Mouse (Mus musculus): ENCODE data around the gene Ifit1bl2. TPM values are rescaled to one million over a fixed set of nuclear protein-coding genes. Genes with fewer than 3 reads are reported as not detected.

Ifit1bl2 gene
- polyA plus RNA-seq (2016; fragmentation: Nextera tagmentation; extraction: Ambion mirVana) = 0.27 TPM in 1 of 2 replicates, not detected in the other

DNA sequence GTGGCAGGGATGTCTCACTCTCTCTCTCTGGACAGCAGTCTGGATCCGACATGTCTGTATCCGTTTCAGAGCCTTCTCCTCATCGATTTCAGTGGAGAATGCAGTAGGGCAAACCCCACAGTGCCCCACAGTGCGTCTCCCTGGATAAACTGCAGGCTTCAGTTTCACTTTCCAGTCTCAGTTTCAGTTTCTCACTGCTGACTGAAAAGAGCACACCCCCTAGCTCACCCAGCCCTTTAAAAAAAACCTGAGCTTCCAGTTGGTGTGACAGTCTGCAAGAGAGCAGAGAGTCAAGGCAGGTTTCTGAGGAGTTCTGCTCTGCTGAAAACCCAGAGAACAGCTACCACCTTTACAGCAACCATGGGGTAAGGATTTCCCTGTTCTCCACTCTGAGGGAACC, at the start of gene Ifit1bl2, which contains the start of gene Ifit1:
Gene Ifit1bl2 (minus strand): TSS at position 121 of the 400 bp plus-strand sequence.
Gene Ifit1 (plus strand): TSS at position 249 of the 400 bp plus-strand sequence.
- Histone ChIP-seq H3K4me2 (replicated peaks) (no peak within 1 kb of the TSS), H3K27me3 (peaks cover 3% of the 10 kb centered on the region; the same call in 1 of the 2 replicates), H3K4me3 (no peak within 1 kb of the TSS), H3K27ac (replicated peaks) (no peak within 1 kb of the TSS), H3K9ac (replicated peaks) (no peak within 1 kb of the TSS), H3K36me3 (no peaks in the 10 kb centered on the region), H3K9me3 (no peaks in the 10 kb centered on the region), H3K4me1 (no peaks in the 10 kb centered on the region)
- no peak for ATAC-seq (ENCODE audit: low FRiP score, low read depth)
- WGBS = 60% methylated on average over 4 of the region's 4 CpGs

DNA sequence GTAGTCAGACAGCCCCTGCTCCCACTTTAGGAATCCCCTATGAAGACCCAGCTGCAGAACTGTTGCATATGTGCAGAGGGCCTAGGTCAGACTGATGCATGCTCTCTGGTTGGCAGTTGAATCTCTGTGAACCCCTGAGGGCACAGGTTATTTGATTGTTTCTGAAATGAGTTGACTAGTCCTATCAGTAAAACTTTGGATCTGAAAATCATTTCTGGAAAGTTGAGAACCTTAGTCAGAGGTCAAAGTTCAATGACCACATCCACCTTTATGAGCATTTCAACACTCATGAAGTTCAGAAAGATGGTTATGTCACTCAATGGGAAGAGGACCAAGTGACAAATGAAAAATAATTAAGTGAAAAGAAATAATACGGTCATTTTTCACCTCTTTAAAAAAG, 45.0 kb upstream of the Ifit1bl2 start:
- H3K9ac ChIP-seq (replicated peaks) = no peak overlapping the region
- no peak overlapping the region for H3K4me2 ChIP-seq (replicated peaks)
- 98% methylated on average over 1 of the region's 1 CpGs for WGBS
- H3K9me3 ChIP-seq = no peaks in the 10 kb centered on the region
- no peak overlapping the region for H3K4me3 ChIP-seq
- no peaks in the 10 kb centered on the region for H3K27me3 ChIP-seq
- ATAC-seq (ENCODE audit: low FRiP score, low read depth) = no peak
- H3K27ac ChIP-seq (replicated peaks) = no peak overlapping the region
- H3K4me1 ChIP-seq = no peaks in the 10 kb centered on the region
- H3K36me3 ChIP-seq = no peaks in the 10 kb centered on the region

DNA sequence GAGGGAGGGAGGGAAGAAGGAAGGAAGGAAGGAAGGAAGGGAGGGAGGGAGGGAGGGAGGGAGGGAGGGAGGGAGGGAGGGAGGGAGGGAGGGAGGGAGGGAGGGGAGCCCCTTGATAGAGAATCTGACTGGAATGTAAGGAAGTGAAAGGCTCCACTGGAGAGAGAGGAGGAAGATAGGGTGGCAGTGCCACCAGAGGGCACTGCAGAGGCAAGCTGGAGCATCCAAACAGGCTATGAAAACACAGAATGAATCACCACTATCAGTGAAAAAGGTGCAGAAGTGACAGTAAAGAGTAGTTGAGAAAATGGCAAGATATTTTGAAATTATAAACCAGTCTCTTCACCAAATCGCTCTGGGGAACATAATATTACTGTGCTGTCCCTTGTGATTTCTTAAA, 44.3 kb upstream of the Ifit1bl2 start:
- ATAC-seq (ENCODE audit: low FRiP score, low read depth) = no peak
- H3K4me3 ChIP-seq = no peak overlapping the region
- 66% methylated on average over 1 of the region's 1 CpGs for WGBS
- no peaks in the 10 kb centered on the region for H3K9me3 ChIP-seq
- no peaks in the 10 kb centered on the region for H3K36me3 ChIP-seq
- H3K4me1 ChIP-seq = no peaks in the 10 kb centered on the region
- H3K9ac ChIP-seq (replicated peaks) = no peak overlapping the region
- no peaks in the 10 kb centered on the region for H3K27me3 ChIP-seq
- no peak overlapping the region for H3K4me2 ChIP-seq (replicated peaks)
- H3K27ac ChIP-seq (replicated peaks) = no peak overlapping the region

DNA sequence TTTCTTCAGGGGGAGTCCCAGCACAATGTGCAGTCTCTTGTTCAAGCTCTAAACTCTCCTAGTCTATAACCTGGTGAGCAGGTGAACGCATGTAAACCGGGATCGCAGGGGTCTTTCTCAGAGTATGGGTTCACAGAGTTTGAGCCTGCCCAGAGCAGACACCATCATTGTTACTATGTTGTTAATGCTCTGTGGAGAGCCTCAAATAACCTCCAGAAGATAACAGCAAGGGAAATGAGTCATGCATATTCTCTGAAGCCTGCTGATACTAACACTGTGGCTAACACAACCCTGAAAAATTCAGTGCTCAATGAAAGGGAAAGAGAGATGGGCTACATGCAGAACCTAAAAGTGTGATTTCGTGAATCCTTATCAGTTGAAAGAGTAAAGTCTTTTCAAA, 37.9 kb upstream of the Ifit1bl2 start:
- Histone ChIP-seq H3K4me1 (no peaks in the 10 kb centered on the region), H3K36me3 (no peaks in the 10 kb centered on the region), H3K9ac (replicated peaks) (no peak overlapping the region), H3K4me3 (no peak overlapping the region), H3K4me2 (replicated peaks) (no peak overlapping the region), H3K27me3 (no peaks in the 10 kb centered on the region), H3K9me3 (no peaks in the 10 kb centered on the region), H3K27ac (replicated peaks) (no peak overlapping the region)
- 92% methylated on average over 4 of the region's 4 CpGs for WGBS
- no peak for ATAC-seq (ENCODE audit: low FRiP score, low read depth)

DNA sequence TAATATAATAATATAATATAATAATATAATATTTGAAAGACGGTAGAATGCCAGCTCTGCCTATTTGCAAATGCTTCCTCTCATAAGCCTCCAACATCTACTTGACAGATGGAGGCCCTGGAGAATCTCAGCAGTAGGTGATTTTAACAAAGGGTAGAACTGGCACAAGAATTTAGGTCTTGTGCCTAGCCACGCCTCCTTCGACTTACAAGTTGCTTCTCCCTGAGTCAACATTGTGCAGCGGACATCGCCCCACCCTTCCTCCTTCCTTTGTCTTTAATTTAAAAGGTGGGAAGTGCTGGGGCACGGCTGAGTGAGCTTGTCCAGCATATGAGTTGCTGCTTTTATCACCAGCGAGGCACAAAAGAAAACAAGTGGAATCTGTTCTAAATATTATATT, 32.9 kb upstream of the Ifit1bl2 start:
- H3K4me2 ChIP-seq (replicated peaks) = no peak overlapping the region
- no peaks in the 10 kb centered on the region for H3K27me3 ChIP-seq
- no peak overlapping the region for H3K9ac ChIP-seq (replicated peaks)
- no peak overlapping the region for H3K27ac ChIP-seq (replicated peaks)
- no peak for ATAC-seq (ENCODE audit: low FRiP score, low read depth)
- H3K36me3 ChIP-seq = no peaks in the 10 kb centered on the region
- H3K4me3 ChIP-seq = no peak overlapping the region
- 71% methylated on average over 7 of the region's 7 CpGs for WGBS
- no peaks in the 10 kb centered on the region for H3K4me1 ChIP-seq
- no peaks in the 10 kb centered on the region for H3K9me3 ChIP-seq

DNA sequence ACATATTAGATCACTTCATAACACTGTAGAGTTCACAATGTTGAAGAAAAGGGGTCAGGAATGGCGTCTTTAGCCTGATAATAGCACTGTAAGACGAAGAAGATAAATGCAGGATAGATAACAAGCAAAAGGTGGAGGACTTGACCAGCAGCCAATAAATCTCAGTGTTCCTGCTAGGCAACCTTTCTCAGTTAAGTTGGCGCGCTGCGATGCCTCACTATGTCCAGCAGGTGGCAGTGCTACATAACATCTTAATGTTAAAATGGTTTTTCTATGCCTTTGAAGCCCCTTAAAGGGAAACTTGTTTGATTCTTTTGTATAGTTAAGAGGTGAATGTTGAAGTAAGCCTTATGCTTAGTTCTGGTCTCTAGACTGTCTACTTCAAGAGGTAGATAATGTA, 25.6 kb upstream of the Ifit1bl2 start:
- Histone ChIP-seq H3K4me3 (no peak overlapping the region), H3K4me1 (no peaks in the 10 kb centered on the region), H3K36me3 (no peaks in the 10 kb centered on the region), H3K27ac (replicated peaks) (no peak overlapping the region), H3K27me3 (no peaks in the 10 kb centered on the region), H3K9ac (replicated peaks) (no peak overlapping the region), H3K4me2 (replicated peaks) (no peak overlapping the region), H3K9me3 (no peaks in the 10 kb centered on the region)
- ATAC-seq (ENCODE audit: low FRiP score, low read depth) = no peak
- WGBS = 2% methylated on average over 5 of the region's 5 CpGs

DNA sequence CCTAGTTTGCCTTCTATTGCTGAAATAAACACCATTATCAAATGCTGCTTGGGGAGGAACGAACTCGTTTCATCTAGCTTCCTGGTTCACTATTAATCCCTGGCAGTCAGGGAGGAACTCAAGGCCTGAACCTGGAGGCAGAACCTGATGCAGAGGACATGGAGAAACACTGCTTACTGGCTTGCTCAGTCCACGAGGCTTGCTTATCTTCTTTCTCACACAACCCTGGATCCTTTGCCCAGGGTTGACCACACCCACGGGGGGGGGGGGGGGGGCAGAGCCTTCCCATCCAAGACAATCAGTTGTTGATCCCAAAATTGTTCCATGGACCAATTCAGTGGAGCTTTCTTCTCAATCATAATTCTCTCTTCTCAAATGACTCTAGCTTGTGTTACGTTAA, 22.2 kb upstream of the Ifit1bl2 start:
- no peaks in the 10 kb centered on the region for H3K36me3 ChIP-seq
- no peaks in the 10 kb centered on the region for H3K27me3 ChIP-seq
- no peak overlapping the region for H3K27ac ChIP-seq (replicated peaks)
- no peak overlapping the region for H3K9ac ChIP-seq (replicated peaks)
- ATAC-seq (ENCODE audit: low FRiP score, low read depth) = no peak
- 51% methylated on average over 5 of the region's 5 CpGs for WGBS
- no peaks in the 10 kb centered on the region for H3K9me3 ChIP-seq
- no peak overlapping the region for H3K4me3 ChIP-seq
- H3K4me1 ChIP-seq = no peaks in the 10 kb centered on the region
- peak overlapping the region; percentile 46; the same call in 1 of the 2 replicates for H3K4me2 ChIP-seq (replicated peaks)

DNA sequence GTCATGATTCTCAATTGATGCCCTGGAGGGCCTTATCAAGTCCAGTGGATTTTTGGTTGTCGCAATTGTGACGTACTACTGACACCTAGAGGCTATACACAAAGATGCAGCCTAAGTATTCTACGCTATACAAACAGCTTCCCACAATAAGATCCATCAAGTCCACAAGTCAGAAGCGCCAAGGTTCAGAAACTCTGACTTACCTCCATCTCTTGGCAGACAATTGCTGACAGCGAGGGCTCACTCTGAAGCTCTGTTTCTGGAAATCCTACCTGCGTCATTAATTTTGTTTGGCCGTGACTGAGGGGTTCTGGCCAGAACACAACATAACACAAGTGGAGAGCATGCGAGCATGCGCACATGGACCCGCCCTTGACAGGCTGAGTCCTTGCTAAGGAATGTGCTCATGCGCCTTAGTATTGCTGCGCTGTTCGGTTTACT, 21.5 kb upstream of the Ifit1bl2 start:
- peak; percentile 89 for ATAC-seq (ENCODE audit: low FRiP score, low read depth)
- 24% methylated on average over 13 of the region's 13 CpGs for WGBS
- Histone ChIP-seq H3K9ac (replicated peaks) (no peak overlapping the region), H3K9me3 (no peaks in the 10 kb centered on the region), H3K4me1 (no peaks in the 10 kb centered on the region), H3K27ac (replicated peaks) (no peak overlapping the region), H3K4me3 (peak overlapping the region; percentile 27), H3K36me3 (no peaks in the 10 kb centered on the region), H3K4me2 (replicated peaks) (peak overlapping the region; percentile 46), H3K27me3 (no peaks in the 10 kb centered on the region)

DNA sequence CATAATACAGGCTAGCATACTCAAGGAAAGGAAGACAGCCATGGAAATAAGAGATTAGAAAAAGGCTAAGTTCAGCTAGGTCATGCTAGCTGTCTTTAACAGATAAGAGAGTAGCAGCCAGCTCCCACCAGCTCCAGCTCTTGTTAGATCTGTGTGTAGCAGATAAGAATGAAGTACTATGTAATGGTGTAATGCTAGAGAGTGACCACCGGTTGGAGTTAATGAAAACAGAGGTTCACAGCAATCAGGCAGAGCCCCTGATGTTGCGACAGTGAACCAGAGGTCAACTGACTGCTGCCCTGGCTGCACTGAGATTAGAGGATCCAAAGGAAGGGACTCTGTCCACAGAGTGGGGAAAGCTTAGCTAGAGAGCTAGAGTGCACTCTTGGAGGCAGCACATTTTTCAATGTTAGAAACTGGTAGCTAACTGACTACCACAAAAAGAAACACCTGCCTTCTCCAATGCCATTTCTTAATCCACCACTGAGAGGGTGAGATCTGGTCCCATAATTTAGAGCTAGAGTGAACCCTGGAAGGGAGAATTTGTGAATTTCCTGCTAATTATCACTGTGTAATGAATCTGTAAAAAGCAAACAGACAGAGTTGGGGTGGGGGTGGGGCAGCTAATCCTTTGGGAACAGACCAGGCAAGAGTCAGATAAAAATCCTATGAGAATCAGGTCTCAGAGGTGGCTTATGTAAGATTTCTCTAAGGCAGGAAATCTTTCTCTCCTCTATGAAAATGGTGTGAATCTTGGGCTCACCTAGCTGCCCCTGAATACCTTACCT, 16.2 kb upstream of the Ifit1bl2 start:
- no peaks in the 10 kb centered on the region for H3K4me1 ChIP-seq
- H3K9me3 ChIP-seq = no peaks in the 10 kb centered on the region
- H3K9ac ChIP-seq (replicated peaks) = no peak overlapping the region
- H3K27ac ChIP-seq (replicated peaks) = no peak overlapping the region
- no peak overlapping the region for H3K4me3 ChIP-seq
- H3K27me3 ChIP-seq = no peaks in the 10 kb centered on the region
- peak; percentile 27; the same call in 1 of the 2 replicates for ATAC-seq (ENCODE audit: low FRiP score, low read depth)
- no peaks in the 10 kb centered on the region for H3K36me3 ChIP-seq
- WGBS = 24% methylated on average over 2 of the region's 2 CpGs
- H3K4me2 ChIP-seq (replicated peaks) = no peak overlapping the region

DNA sequence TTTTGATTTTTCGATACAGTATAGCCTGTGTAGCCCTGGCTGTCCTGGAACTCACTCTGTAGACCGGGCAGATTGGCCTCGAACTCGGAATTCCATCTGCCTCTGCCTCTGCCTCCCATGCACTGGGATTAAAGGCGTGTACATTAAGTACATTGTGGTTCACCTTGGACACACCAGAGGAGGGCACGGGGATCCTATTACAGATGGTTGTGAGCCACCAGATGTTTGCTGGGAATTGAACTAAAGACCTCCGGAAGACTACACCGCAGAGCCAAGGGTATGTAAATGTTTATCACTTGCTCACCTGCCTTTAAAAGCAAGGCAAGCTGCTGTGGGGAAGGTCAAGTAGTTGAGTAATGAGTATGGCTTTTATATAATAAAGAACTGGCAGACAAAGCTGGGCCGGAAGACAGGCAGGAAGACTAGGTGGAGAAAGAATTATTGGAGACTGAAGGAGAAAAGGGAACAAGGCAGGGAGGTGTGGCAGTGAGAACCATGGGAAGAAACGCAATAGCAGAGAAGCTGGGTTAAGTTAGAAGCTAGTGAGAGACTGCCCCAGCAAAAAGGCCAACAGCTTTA, 14.8 kb upstream of the Ifit1bl2 start:
- H3K9ac ChIP-seq (replicated peaks) = no peak overlapping the region
- 87% methylated on average over 10 of the region's 10 CpGs for WGBS
- no peaks in the 10 kb centered on the region for H3K4me1 ChIP-seq
- H3K36me3 ChIP-seq = no peaks in the 10 kb centered on the region
- no peaks in the 10 kb centered on the region for H3K27me3 ChIP-seq
- no peak overlapping the region for H3K4me2 ChIP-seq (replicated peaks)
- H3K4me3 ChIP-seq = no peak overlapping the region
- no peak overlapping the region for H3K27ac ChIP-seq (replicated peaks)
- no peaks in the 10 kb centered on the region for H3K9me3 ChIP-seq
- ATAC-seq (ENCODE audit: low FRiP score, low read depth) = no peak

DNA sequence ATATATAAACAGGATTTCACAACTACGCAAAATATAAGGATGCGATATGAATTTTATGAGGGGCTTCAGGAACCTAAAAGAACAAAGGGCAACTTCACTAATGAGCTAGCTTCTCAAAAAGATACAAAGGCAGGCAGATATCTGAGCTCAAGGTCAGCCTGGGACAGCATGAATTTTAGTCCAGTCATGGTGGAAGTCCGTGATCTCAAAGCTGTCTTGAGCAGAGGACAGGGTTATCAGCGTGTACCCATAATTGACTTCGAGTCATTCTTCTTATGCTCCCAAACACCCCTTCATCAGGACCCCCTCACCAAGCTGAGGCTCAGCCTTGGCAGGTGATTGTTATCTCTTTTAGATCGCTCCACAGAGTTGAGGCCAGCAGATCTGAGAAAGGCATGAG, 10.5 kb upstream of the Ifit1bl2 start:
- Histone ChIP-seq H3K9me3 (no peaks in the 10 kb centered on the region), H3K36me3 (no peaks in the 10 kb centered on the region), H3K9ac (replicated peaks) (no peak overlapping the region), H3K4me3 (no peak overlapping the region), H3K27me3 (no peaks in the 10 kb centered on the region), H3K4me1 (no peaks in the 10 kb centered on the region), H3K4me2 (replicated peaks) (no peak overlapping the region), H3K27ac (replicated peaks) (no peak overlapping the region)
- ATAC-seq (ENCODE audit: low FRiP score, low read depth) = no peak
- 91% methylated on average over 6 of the region's 6 CpGs for WGBS

DNA sequence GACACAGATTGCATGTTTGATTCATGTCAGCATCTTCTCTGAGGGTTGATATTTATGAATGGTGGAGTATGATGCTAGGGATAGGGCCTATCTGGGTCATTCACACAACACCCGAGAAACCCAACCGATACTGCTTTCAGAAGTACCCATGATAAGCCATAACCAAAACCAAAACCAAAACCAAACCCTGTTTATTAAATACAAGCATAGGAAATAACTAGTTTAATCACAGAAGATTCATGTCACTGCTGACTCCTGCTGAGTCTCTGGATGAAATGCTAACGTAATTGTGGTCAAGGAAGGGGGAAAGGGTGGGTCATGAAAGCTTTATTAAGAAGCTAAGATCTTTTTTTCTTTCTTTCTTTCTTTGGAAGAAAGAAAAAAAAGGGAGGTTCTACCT, 9.7 kb upstream of the Ifit1bl2 start:
- Histone ChIP-seq H3K27me3 (no peaks in the 10 kb centered on the region), H3K9me3 (no peaks in the 10 kb centered on the region), H3K4me1 (no peaks in the 10 kb centered on the region), H3K27ac (replicated peaks) (no peak overlapping the region), H3K4me2 (replicated peaks) (no peak overlapping the region), H3K4me3 (no peak overlapping the region), H3K36me3 (no peaks in the 10 kb centered on the region), H3K9ac (replicated peaks) (no peak overlapping the region)
- 88% methylated on average over 3 of the region's 3 CpGs for WGBS
- no peak for ATAC-seq (ENCODE audit: low FRiP score, low read depth)

Data from midbrain, embryonic 12.5 days (tissue).